Mouse (Mus musculus): Measurements from ENCODE around the gene Tatdn3. TPM values are rescaled to one million over a fixed set of nuclear protein-coding genes. Genes with fewer than 3 reads are reported as not detected.

Gene Tatdn3
- 13.8 and 14.8 TPM in 2 replicates for polyA plus RNA-seq (2016; fragmentation: Nextera tagmentation; extraction: Ambion mirVana)

GRCm38 (mm10) chr1:191062781-191063485, at the start of gene Tatdn3, which contains the start of gene Nsl1:
Gene Tatdn3, minus strand, starts transcription at chr1:191062932.
Gene Nsl1, plus strand, starts transcription at chr1:191063012.
- peak within 1 kb of the TSS; percentile 85 for H3K4me3 ChIP-seq
- no peak within 1 kb of the TSS for H3K27ac ChIP-seq
- peak within 1 kb of the TSS; percentile 72 for H3K9ac ChIP-seq
- H3K4me1 ChIP-seq = peaks cover 10% of the 10 kb centered on the region
- H3K36me3 ChIP-seq = peaks cover 12% of the 10 kb centered on the region
- peak within 1 kb of the TSS; percentile 92 for H3K4me2 ChIP-seq (replicated peaks)
- no peaks in the 10 kb centered on the region for H3K9me3 ChIP-seq
- no peaks in the 10 kb centered on the region for H3K27me3 ChIP-seq (replicated peaks)
- peak; percentile 91 for ATAC-seq (ENCODE audit: low FRiP score, low read depth)
- under 1% methylated on average over 56 of the region's 56 CpGs for WGBS

GRCm38 (mm10) chr1:191111146-191111545, 48.4 kb upstream of the Tatdn3 start:
- 62% methylated on average over 8 of the region's 8 CpGs for WGBS

GRCm38 (mm10) chr1:191109907-191110306, 47.2 kb upstream of the Tatdn3 start:
- 88% methylated on average over 9 of the region's 9 CpGs for WGBS
- no peaks in the 10 kb centered on the region for H3K36me3 ChIP-seq
- ATAC-seq (ENCODE audit: low FRiP score, low read depth) = no peak
- no peaks in the 10 kb centered on the region for H3K27me3 ChIP-seq (replicated peaks)
- H3K4me3 ChIP-seq = no peak overlapping the region
- H3K4me1 ChIP-seq = no peaks in the 10 kb centered on the region
- H3K9me3 ChIP-seq = no peaks in the 10 kb centered on the region
- H3K27ac ChIP-seq = no peak overlapping the region
- no peak overlapping the region for H3K4me2 ChIP-seq (replicated peaks)
- no peak overlapping the region for H3K9ac ChIP-seq

More at GRCm38 (mm10) chr1:191111146-191111545, 48.4 kb upstream of the Tatdn3 start:
- H3K27ac ChIP-seq = no peak overlapping the region
- H3K4me2 ChIP-seq (replicated peaks) = no peak overlapping the region
- no peaks in the 10 kb centered on the region for H3K36me3 ChIP-seq
- no peaks in the 10 kb centered on the region for H3K9me3 ChIP-seq
- H3K9ac ChIP-seq = no peak overlapping the region
- no peaks in the 10 kb centered on the region for H3K4me1 ChIP-seq
- no peak overlapping the region for H3K4me3 ChIP-seq
- no peak for ATAC-seq (ENCODE audit: low FRiP score, low read depth)
- no peaks in the 10 kb centered on the region for H3K27me3 ChIP-seq (replicated peaks)

GRCm38 (mm10) chr1:191107306-191107705, 44.6 kb upstream of the Tatdn3 start:
- Histone ChIP-seq H3K36me3 (no peaks in the 10 kb centered on the region), H3K4me3 (no peak overlapping the region), H3K4me1 (no peaks in the 10 kb centered on the region), H3K27me3 (replicated peaks) (no peaks in the 10 kb centered on the region), H3K27ac (no peak overlapping the region), H3K9me3 (no peaks in the 10 kb centered on the region), H3K9ac (no peak overlapping the region), H3K4me2 (replicated peaks) (no peak overlapping the region)
- ATAC-seq (ENCODE audit: low FRiP score, low read depth) = no peak
- 78% methylated on average over 10 of the region's 10 CpGs for WGBS

GRCm38 (mm10) chr1:191105246-191105645, 42.5 kb upstream of the Tatdn3 start:
- Histone ChIP-seq H3K4me3 (no peak overlapping the region), H3K36me3 (no peaks in the 10 kb centered on the region), H3K9ac (no peak overlapping the region), H3K27me3 (replicated peaks) (peaks cover 4% of the 10 kb centered on the region; the same call in 1 of the 2 replicates), H3K9me3 (peaks cover 4% of the 10 kb centered on the region; the same call in 1 of the 2 replicates), H3K27ac (no peak overlapping the region), H3K4me2 (replicated peaks) (no peak overlapping the region), H3K4me1 (no peaks in the 10 kb centered on the region)
- ATAC-seq (ENCODE audit: low FRiP score, low read depth) = no peak
- whole genome bisulfite sequencing = 86% methylated on average over 9 of the region's 9 CpGs

- peaks cover 4% of the 10 kb centered on the region; the same call in 1 of the 2 replicates for H3K9me3 ChIP-seq
- H3K4me3 ChIP-seq = no peak overlapping the region
- ATAC-seq (ENCODE audit: low FRiP score, low read depth) = no peak
- peaks cover 26% of the 10 kb centered on the region for H3K27me3 ChIP-seq (replicated peaks)
- H3K27ac ChIP-seq = no peak overlapping the region
- H3K4me1 ChIP-seq = no peaks in the 10 kb centered on the region; the same call in 1 of the 2 replicates
- no peak overlapping the region for H3K9ac ChIP-seq
- no peaks in the 10 kb centered on the region for H3K36me3 ChIP-seq
- no peak overlapping the region for H3K4me2 ChIP-seq (replicated peaks)
- 83% methylated on average over 15 of the region's 15 CpGs for WGBS
These were observed 40.1 kb upstream of the Tatdn3 start for GRCm38 (mm10) chr1:191102730-191103370.

- Histone ChIP-seq H3K27ac (no peak overlapping the region), H3K27me3 (replicated peaks) (peaks cover 38% of the 10 kb centered on the region), H3K4me2 (replicated peaks) (no peak overlapping the region), H3K4me1 (no peaks in the 10 kb centered on the region; the same call in 1 of the 2 replicates), H3K9ac (no peak overlapping the region), H3K9me3 (peaks cover 4% of the 10 kb centered on the region; the same call in 1 of the 2 replicates), H3K4me3 (no peak overlapping the region), H3K36me3 (no peaks in the 10 kb centered on the region)
- WGBS = 84% methylated on average over 5 of the region's 5 CpGs
- no peak for ATAC-seq (ENCODE audit: low FRiP score, low read depth)
These were observed 37.1 kb upstream of the Tatdn3 start for GRCm38 (mm10) chr1:191099772-191100291.

- no peaks in the 10 kb centered on the region for H3K36me3 ChIP-seq
- WGBS = 43% methylated on average over 5 of the region's 5 CpGs
- ATAC-seq (ENCODE audit: low FRiP score, low read depth) = no peak
- no peak overlapping the region for H3K9ac ChIP-seq
- no peaks in the 10 kb centered on the region; the same call in 1 of the 2 replicates for H3K4me1 ChIP-seq
- H3K9me3 ChIP-seq = peaks cover 4% of the 10 kb centered on the region; the same call in 1 of the 2 replicates
- peak overlapping the region; percentile 99 for H3K4me2 ChIP-seq (replicated peaks)
- H3K27ac ChIP-seq = no peak overlapping the region
- no peak overlapping the region for H3K4me3 ChIP-seq
- peaks cover 38% of the 10 kb centered on the region for H3K27me3 ChIP-seq (replicated peaks)
These were observed 36.4 kb upstream of the Tatdn3 start for GRCm38 (mm10) chr1:191099114-191099513.

- peaks cover 4% of the 10 kb centered on the region; the same call in 1 of the 2 replicates for H3K9me3 ChIP-seq
- peaks cover 38% of the 10 kb centered on the region for H3K27me3 ChIP-seq (replicated peaks)
- no peaks in the 10 kb centered on the region; the same call in 1 of the 2 replicates for H3K4me1 ChIP-seq
- no peaks in the 10 kb centered on the region for H3K36me3 ChIP-seq
- H3K27ac ChIP-seq = no peak within 1 kb of the TSS
- WGBS = under 1% methylated on average over 80 of the region's 95 CpGs
- H3K4me3 ChIP-seq = peak within 1 kb of the TSS; percentile 56
- H3K9ac ChIP-seq = peak within 1 kb of the TSS; percentile 45
- H3K4me2 ChIP-seq (replicated peaks) = peak within 1 kb of the TSS; percentile 99
- ATAC-seq (ENCODE audit: low FRiP score, low read depth) = peak; percentile 76
These were observed 35.3 kb upstream of the Tatdn3 start, which contains the start of gene Batf3 for GRCm38 (mm10) chr1:191097802-191098747. Gene Batf3, plus strand, starts transcription at chr1:191097847.

- no peak overlapping the region for H3K27ac ChIP-seq
- H3K9ac ChIP-seq = no peak overlapping the region
- 0 out of 2 replicates have a peak overlapping the region, but pooled peaks have one; percentile 56 for H3K4me3 ChIP-seq
- no peaks in the 10 kb centered on the region for H3K36me3 ChIP-seq
- H3K4me1 ChIP-seq = no peaks in the 10 kb centered on the region; the same call in 1 of the 2 replicates
- H3K27me3 ChIP-seq (replicated peaks) = peaks cover 38% of the 10 kb centered on the region
- peak overlapping the region; percentile 99 for H3K4me2 ChIP-seq (replicated peaks)
- peaks cover 4% of the 10 kb centered on the region; the same call in 1 of the 2 replicates for H3K9me3 ChIP-seq
- 60% methylated on average over 14 of the region's 14 CpGs for WGBS
- no peak for ATAC-seq (ENCODE audit: low FRiP score, low read depth)
These were observed 34.3 kb upstream of the Tatdn3 start for GRCm38 (mm10) chr1:191096871-191097681.

- Histone ChIP-seq H3K4me2 (replicated peaks) (no peak overlapping the region), H3K27me3 (replicated peaks) (peaks cover 31% of the 10 kb centered on the region), H3K36me3 (no peaks in the 10 kb centered on the region), H3K9me3 (no peaks in the 10 kb centered on the region), H3K4me3 (no peak overlapping the region), H3K4me1 (no peaks in the 10 kb centered on the region; the same call in 1 of the 2 replicates), H3K27ac (no peak overlapping the region), H3K9ac (no peak overlapping the region)
- 77% methylated on average over 9 of the region's 9 CpGs for WGBS
- no peak for ATAC-seq (ENCODE audit: low FRiP score, low read depth)
These were observed 32.3 kb upstream of the Tatdn3 start for GRCm38 (mm10) chr1:191095019-191095418.

All from neural tube, embryonic 12.5 days (tissue).